Mouse (Mus musculus): ENCODE results near the gene Dda1.

DNA sequence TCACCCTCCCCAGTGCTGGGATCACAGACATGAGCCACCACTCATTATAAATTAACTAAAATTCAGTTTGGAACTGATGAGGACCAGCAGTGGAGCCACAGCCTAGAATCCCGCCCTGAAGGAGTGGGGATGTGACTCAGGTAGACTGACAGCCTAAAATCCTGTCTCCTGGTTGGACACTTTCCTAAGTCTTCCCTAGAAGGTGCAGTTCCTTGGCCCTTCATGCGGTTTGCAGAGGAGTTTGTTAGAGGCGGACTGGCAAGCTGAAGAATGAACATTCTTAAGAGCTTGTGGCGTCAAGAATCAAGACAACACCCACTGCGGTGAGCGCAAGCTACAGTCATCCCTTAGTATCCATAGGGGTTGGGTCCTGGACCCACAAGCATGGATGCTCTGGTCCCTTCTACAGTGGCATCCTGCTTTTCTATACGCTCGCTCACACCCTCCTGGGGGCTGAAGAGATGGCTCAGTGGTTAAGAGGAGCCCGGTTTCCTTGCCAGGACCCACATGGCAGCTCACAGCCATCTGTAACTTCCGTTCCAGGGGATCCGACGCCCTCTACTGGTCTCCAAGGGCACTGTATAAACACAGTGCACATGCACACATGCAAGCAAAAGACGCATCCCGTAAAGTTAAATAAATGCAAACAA lies 8.3 kb downstream of the Dda1 start:
- peak; percentile 58 for TF ChIP-seq CTCF (IDR thresholded peaks at IDR 0.05; ENCODE audit: borderline replicate concordance, extremely low read depth, insufficient read depth, insufficient read length)
- no peak for TF ChIP-seq POLR2A (IDR thresholded peaks at IDR 0.05; ENCODE audit: borderline replicate concordance, extremely low read depth, insufficient read depth, insufficient read length, poor library complexity, severe bottlenecking)

Measured in brain, embryonic 14.5 days (tissue).